Mouse (Mus musculus): ENCODE data around the gene Mcl1. TPM values are rescaled to one million over a fixed set of nuclear protein-coding genes. Genes with fewer than 3 reads are reported as not detected.
A peak's percentile ranks its signal among the peaks of the same experiment; 100 is the strongest.
"Not testable (repeated sequence)": the region's sequence is repeated elsewhere in the genome, so short reads cannot be mapped to it uniquely, and the experiment has no call there.

The Mcl1 gene
- total RNA-seq (2014; rRNA removed) (105 and 136 TPM in 2 replicates), polyA plus RNA-seq (2015; fragmentation: Nextera tagmentation; extraction: Ambion mirVana) (35.8 and 42.8 TPM in 2 replicates)

GRCm38 (mm10) chr3:95658236-95658867 lies at the start of gene Mcl1:
Gene Mcl1 (plus strand): TSS chr3:95658788.
- Histone ChIP-seq H3K4me1 (ENCODE audit: insufficient read depth, low read length) (peaks cover 16% of the 10 kb centered on the region), H3K27me3 (ENCODE audit: insufficient read depth, low read length) (no peaks in the 10 kb centered on the region), H3K36me3 (ENCODE audit: insufficient read depth, low read length) (peaks cover 7% of the 10 kb centered on the region), H3K27ac (ENCODE audit: low read depth, low read length) (peak within 1 kb of the TSS; percentile 99), H3K4me2 (ENCODE audit: low read depth, low read length, poor library complexity, severe bottlenecking) (peak within 1 kb of the TSS; percentile 58), H3K4me3 (ENCODE audit: low read depth, low read length) (peak within 1 kb of the TSS; percentile 96), H3K9ac (replicated peaks; ENCODE audit: low read length, poor library complexity, severe bottlenecking) (peak within 1 kb of the TSS; percentile 99), H3K9me3 (ENCODE audit: low read length) (no peaks in the 10 kb centered on the region)
- peak; percentile 96 for DNase-seq (ENCODE audit: low spot score)
- peak; percentile 96 for ATAC-seq (ENCODE audit: low FRiP score)
- under 1% methylated on average over 41 of the region's 43 CpGs for WGBS
- TF ChIP-seq CTCF (IDR thresholded peaks at IDR 0.05): no peak

- DNase-seq (ENCODE audit: low spot score) (no peak), ATAC-seq (ENCODE audit: low FRiP score) (no peak)
- no peaks in the 10 kb centered on the region for H3K4me1 ChIP-seq (ENCODE audit: insufficient read depth, low read length)
- peaks cover 13% of the 10 kb centered on the region; the same call in 1 of the 2 replicates for H3K36me3 ChIP-seq (ENCODE audit: insufficient read depth, low read length)
- H3K27ac ChIP-seq (ENCODE audit: low read depth, low read length): no peak overlapping the region
- no peak overlapping the region for H3K4me3 ChIP-seq (ENCODE audit: low read depth, low read length)
- no peak overlapping the region for H3K9ac ChIP-seq (replicated peaks; ENCODE audit: low read length, poor library complexity, severe bottlenecking)
- 73% methylated on average over 3 of the region's 3 CpGs for WGBS
- no peak overlapping the region for H3K4me2 ChIP-seq (ENCODE audit: low read depth, low read length, poor library complexity, severe bottlenecking)
- no peaks in the 10 kb centered on the region for H3K27me3 ChIP-seq (ENCODE audit: insufficient read depth, low read length)
- TF ChIP-seq CTCF (IDR thresholded peaks at IDR 0.05): no peak
- H3K9me3 ChIP-seq (ENCODE audit: low read length): no peaks in the 10 kb centered on the region
Observed at GRCm38 (mm10) chr3:95609195-95609594, 49.4 kb upstream of the Mcl1 start.

GRCm38 (mm10) chr3:95613996-95614395 lies 44.6 kb upstream of the Mcl1 start:
- H3K4me2 ChIP-seq (ENCODE audit: low read depth, low read length, poor library complexity, severe bottlenecking): no peak overlapping the region
- peaks cover 25% of the 10 kb centered on the region for H3K36me3 ChIP-seq (ENCODE audit: insufficient read depth, low read length)
- no peak overlapping the region for H3K4me3 ChIP-seq (ENCODE audit: low read depth, low read length)
- TF ChIP-seq CTCF (IDR thresholded peaks at IDR 0.05): no peak
- H3K27ac ChIP-seq (ENCODE audit: low read depth, low read length): no peak overlapping the region
- H3K4me1 ChIP-seq (ENCODE audit: insufficient read depth, low read length): no peaks in the 10 kb centered on the region
- no peaks in the 10 kb centered on the region for H3K27me3 ChIP-seq (ENCODE audit: insufficient read depth, low read length)
- no peak overlapping the region for H3K9ac ChIP-seq (replicated peaks; ENCODE audit: low read length, poor library complexity, severe bottlenecking)
- ATAC-seq (ENCODE audit: low FRiP score): no peak
- WGBS: 100% methylated on average over 1 of the region's 1 CpGs
- no peak for DNase-seq (ENCODE audit: low spot score)
- H3K9me3 ChIP-seq (ENCODE audit: low read length): no peaks in the 10 kb centered on the region

- Histone ChIP-seq H3K9ac (replicated peaks; ENCODE audit: low read length, poor library complexity, severe bottlenecking) (no peak overlapping the region), H3K4me3 (ENCODE audit: low read depth, low read length) (no peak overlapping the region), H3K4me1 (ENCODE audit: insufficient read depth, low read length) (no peaks in the 10 kb centered on the region), H3K36me3 (ENCODE audit: insufficient read depth, low read length) (peaks cover 15% of the 10 kb centered on the region), H3K27me3 (ENCODE audit: insufficient read depth, low read length) (no peaks in the 10 kb centered on the region), H3K27ac (ENCODE audit: low read depth, low read length) (no peak overlapping the region), H3K4me2 (ENCODE audit: low read depth, low read length, poor library complexity, severe bottlenecking) (no peak overlapping the region), H3K9me3 (ENCODE audit: low read length) (no peaks in the 10 kb centered on the region)
- WGBS: 90% methylated on average over 1 of the region's 1 CpGs
- DNase-seq (ENCODE audit: low spot score): no peak
- ATAC-seq (ENCODE audit: low FRiP score): no peak
- TF ChIP-seq CTCF (IDR thresholded peaks at IDR 0.05): no peak
Observed at GRCm38 (mm10) chr3:95618511-95618910, 40.1 kb upstream of the Mcl1 start.

- Histone ChIP-seq H3K36me3 (ENCODE audit: insufficient read depth, low read length) (peaks cover 11% of the 10 kb centered on the region), H3K4me3 (ENCODE audit: low read depth, low read length) (no peak overlapping the region), H3K4me1 (ENCODE audit: insufficient read depth, low read length) (peaks cover 4% of the 10 kb centered on the region; the same call in 1 of the 2 replicates), H3K27me3 (ENCODE audit: insufficient read depth, low read length) (no peaks in the 10 kb centered on the region), H3K9me3 (ENCODE audit: low read length) (no peaks in the 10 kb centered on the region), H3K4me2 (ENCODE audit: low read depth, low read length, poor library complexity, severe bottlenecking) (no peak overlapping the region), H3K27ac (ENCODE audit: low read depth, low read length) (no peak overlapping the region), H3K9ac (replicated peaks; ENCODE audit: low read length, poor library complexity, severe bottlenecking) (no peak overlapping the region)
- TF ChIP-seq CTCF (IDR thresholded peaks at IDR 0.05): no peak
- WGBS: 88% methylated on average over 1 of the region's 1 CpGs
- ATAC-seq (ENCODE audit: low FRiP score): no peak
- no peak for DNase-seq (ENCODE audit: low spot score)
Observed at GRCm38 (mm10) chr3:95621241-95621640, 37.3 kb upstream of the Mcl1 start.

- H3K27me3 ChIP-seq (ENCODE audit: insufficient read depth, low read length); H3K27ac ChIP-seq (ENCODE audit: low read depth, low read length); ATAC-seq (ENCODE audit: low FRiP score); H3K4me3 ChIP-seq (ENCODE audit: low read depth, low read length); H3K9ac ChIP-seq (replicated peaks; ENCODE audit: low read length, poor library complexity, severe bottlenecking); H3K9me3 ChIP-seq (ENCODE audit: low read length); H3K4me2 ChIP-seq (ENCODE audit: low read depth, low read length, poor library complexity, severe bottlenecking); H3K4me1 ChIP-seq (ENCODE audit: insufficient read depth, low read length); DNase-seq (ENCODE audit: low spot score): not testable (repeated sequence)
- 95% methylated on average over 19 of the region's 20 CpGs for WGBS
- peaks cover 11% of the 10 kb centered on the region for H3K36me3 ChIP-seq (ENCODE audit: insufficient read depth, low read length)
Observed at GRCm38 (mm10) chr3:95622421-95622820, 36.2 kb upstream of the Mcl1 start.

All from midbrain, postnatal 0 days (tissue).